Mouse (Mus musculus) 416B (cell line): Measurements from ENCODE around the gene Lrrc8b.

ENCODE experiments used
- DNase-seq: peaks from one replicate; pipeline ENCODE4 v3.0.0; 2011; ENCODE audit warnings: low read depth

The Lrrc8b gene

GRCm38 (mm10) chr5:105483632-105484031, 68.1 kb downstream of the Lrrc8b start:
- DNase-seq = no peak

- DNase-seq = no peak
Measured at GRCm38 (mm10) chr5:105484247-105484646, 68.7 kb downstream of the Lrrc8b start.

- DNase-seq = no peak
Measured at GRCm38 (mm10) chr5:105484891-105485290, 69.3 kb downstream of the Lrrc8b start.

DNA sequence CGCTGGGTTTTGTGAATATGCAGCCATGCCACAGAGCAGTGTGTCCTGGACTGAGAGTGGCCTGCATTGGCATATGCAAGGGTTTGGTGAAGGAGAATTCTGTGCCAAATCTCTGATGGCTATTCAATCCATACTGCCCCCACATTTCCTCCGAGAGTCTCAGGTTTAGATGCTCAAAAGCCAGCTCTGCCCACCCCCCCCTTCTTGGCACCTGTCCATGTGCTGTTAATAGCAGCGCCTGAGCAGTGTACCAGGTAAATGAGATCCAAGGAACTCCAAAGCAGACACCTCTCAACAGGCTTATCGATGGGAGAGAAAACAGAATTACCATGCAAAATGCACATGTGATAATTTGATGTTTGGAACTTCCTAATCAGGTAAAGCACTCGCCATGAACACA, 74.6 kb downstream of the Lrrc8b start:
- DNase-seq = no peak

- peak; percentile 52 for DNase-seq
Measured at GRCm38 (mm10) chr5:105491389-105491788, 75.8 kb downstream of the Lrrc8b start.

- DNase-seq = peak; percentile 70
Measured at GRCm38 (mm10) chr5:105492367-105493246, 77.0 kb downstream of the Lrrc8b start.

GRCm38 (mm10) chr5:105493377-105493776, 77.8 kb downstream of the Lrrc8b start:
- peak; percentile 29 for DNase-seq

- no peak for DNase-seq
Measured at GRCm38 (mm10) chr5:105494246-105494917, 78.8 kb downstream of the Lrrc8b start.

- peak; percentile 98 for DNase-seq
Measured at GRCm38 (mm10) chr5:105494918-105495901, 79.6 kb downstream of the Lrrc8b start.

DNA sequence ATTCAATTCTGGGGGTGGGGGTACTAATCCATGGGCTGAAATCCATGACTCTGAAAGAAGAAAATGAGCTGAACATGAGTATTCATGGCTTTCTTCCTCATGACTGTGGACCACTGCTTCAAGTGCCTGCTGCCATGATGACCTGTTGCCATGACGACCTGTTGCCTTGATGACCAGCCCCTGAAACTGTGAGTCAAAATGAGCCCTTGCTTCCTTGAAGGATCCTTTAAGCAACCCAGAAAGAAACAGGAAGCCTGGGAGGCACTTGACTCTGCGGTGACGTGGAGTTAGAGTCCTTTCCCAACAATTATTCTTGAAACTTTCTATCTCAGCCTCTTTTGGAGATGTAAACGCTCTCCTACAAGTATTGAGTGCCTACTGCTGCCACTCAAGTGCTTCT, 80.6 kb downstream of the Lrrc8b start:
- peak; percentile 53 for DNase-seq

DNA sequence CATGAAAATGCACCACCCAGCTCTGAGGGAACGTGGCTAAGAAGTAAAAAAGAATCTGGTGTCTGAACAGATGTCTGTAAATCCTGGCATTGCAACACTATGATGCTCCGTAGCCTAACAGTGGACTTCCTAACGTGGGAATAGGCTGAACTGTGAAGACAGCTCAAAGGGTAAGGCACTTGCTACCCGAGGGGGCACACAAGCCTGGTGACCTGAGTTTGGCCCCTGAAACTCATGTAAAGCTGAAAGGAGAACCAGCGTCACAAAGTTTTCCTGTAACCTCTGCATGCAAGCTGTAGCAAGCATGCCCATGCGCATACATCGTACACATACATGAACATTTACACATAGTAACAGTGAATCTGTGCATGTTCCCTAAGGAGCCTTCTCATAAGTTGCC, 81.0 kb downstream of the Lrrc8b start:
- DNase-seq = no peak

GRCm38 (mm10) chr5:105498429-105499000, 82.9 kb downstream of the Lrrc8b start:
- DNase-seq = no peak

- peak; percentile 97 for DNase-seq
Measured at GRCm38 (mm10) chr5:105499396-105499795, 83.8 kb downstream of the Lrrc8b start.

- DNase-seq = peak; percentile 91
Measured at GRCm38 (mm10) chr5:105500132-105501121, 84.9 kb downstream of the Lrrc8b start.

DNA sequence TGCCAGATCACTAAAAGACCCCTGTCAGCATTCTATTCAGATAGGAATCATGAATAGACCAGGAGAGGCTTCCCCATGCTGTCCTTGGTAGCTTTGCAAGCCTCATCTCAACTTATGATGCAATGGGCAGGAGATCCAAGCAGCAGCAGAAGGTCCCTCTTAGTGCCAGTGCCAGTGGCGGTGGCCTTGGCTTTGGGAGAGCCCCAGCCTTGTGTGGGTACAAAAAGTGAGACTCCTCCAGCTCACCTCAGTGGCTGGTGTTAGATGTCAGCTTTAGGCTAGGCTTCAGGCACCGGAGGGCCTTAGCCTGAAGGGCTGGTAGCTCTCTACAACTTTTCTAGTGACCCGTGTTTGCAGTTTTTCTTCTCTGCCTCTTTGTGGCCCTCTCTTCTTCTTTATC, 85.6 kb downstream of the Lrrc8b start:
- DNase-seq = no peak

GRCm38 (mm10) chr5:105508813-105509212, 93.2 kb downstream of the Lrrc8b start:
- DNase-seq = no peak

DNA sequence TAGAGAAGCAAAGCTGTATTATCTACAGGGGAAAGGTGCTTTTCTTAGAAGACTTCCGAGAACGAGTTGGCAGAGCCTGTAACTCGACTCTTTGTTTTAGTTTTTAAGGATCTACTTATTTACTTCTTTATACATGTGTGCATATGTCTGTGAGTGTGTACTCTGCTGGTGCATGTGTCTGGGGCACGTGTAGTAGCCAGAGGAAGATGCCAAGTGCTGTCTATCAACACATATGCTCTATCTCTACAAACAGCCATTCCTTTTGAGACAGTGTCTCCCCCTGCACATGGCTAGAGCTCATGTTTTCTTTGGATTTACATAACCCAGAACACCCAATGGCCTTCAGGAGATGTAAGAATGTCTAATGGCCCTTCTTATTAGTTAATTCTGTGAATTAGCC, 96.7 kb downstream of the Lrrc8b start:
- no peak for DNase-seq

DNA sequence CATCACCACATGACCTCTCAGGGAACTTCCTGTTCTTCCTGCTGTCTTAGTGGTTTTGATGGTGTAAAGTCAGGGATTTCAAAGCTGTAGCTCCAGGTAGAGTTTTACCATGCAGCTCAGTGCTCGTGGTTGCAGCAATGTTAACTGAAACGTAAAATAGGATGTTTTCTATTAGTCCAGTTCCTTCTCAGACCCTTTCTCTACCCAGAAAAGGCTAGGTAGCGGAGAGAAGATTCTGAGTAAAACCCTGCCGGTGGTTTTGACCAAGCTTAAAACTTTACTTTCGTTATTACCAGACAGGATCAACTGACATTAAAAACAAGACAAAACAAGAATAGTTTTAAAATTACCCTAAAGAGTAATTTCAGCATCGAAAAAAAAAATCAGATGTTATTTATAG, 100.0 kb downstream of the Lrrc8b start:
- peak; percentile 45 for DNase-seq

DNA sequence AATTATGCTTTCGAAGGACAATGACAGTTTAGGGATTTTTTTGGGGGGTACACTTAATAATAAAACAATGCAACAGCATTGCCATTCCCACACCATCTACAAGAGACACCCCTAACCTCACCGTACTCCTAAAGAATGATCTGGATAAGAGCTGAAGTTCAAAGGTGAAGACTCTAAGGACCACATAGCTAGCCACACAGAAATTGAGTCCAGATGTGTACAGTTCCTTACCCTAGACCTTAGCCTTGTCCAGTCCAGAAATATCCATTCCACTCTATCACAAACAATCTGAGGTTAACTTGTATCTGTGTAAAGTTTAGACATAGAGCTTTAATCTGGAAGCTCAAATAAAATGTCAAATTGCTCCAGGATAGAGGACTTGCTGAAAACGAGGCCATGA, 100.7 kb downstream of the Lrrc8b start:
- DNase-seq = no peak

DNA sequence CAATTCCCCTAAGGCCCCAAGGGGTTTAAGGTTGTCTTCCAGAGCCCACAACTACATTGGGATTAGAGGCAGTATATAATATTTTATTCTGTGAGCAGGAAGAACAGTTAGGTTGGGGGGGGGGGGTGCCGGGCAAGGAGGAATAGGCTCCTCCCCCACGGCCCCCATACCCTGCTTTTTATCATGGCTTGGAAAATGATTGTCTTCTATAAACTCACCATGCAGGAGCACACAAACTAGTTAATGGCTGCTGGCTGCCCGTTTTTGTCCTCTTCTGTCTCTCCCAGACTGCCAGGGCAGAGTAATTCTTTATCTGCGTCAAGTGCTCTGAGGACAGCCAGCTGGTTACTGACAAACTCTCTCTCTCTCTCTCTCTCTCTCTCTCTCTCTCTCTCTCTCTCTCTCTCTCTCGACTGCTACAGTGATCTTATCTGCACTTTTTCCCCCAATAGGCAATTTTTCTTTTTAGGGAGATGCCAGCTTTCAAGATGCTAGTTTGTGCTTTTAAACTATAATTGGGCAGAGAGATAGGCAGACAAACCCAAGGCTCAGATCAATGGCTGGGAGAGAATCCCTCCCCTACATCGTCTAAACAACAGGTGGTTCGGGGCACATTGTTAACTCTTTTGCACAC, 102.5 kb downstream of the Lrrc8b start:
- no peak for DNase-seq
